Mouse (Mus musculus) kidney, embryonic 14.5 days (tissue): ENCODE measurements around the gene Trub1. TPM values are rescaled to one million over a fixed set of nuclear protein-coding genes. Genes with fewer than 3 reads are reported as not detected.

Experiments used
- ATAC-seq: fragments of 200-750 bp; cut with Nextera tagmentation; 2 replicates; pipeline ENCODE4 v1.8.0; 2017; ENCODE audit warnings: moderate number of reproducible peaks, mild to moderate bottlenecking, moderate TSS enrichment, moderate library complexity; ENCODE audit not compliant: low FRiP score, low TSS enrichment
- H3K27ac ChIP-seq: fragments of 300-500 bp; sonication (generic); 2 replicates; pipeline ENCODE4 v1.5.1; 2014; ENCODE audit warnings: low read depth, mild to moderate bottlenecking, low read length, moderate library complexity, mixed read lengths
- H3K27me3 ChIP-seq: fragments of 300-500 bp; sonication (generic); 2 replicates; pipeline ENCODE4 v1.6.1; 2014; ENCODE audit warnings: mild to moderate bottlenecking, low read length; ENCODE audit not compliant: control insufficient read depth, insufficient read depth
- H3K36me3 ChIP-seq: fragments of 300-500 bp; sonication (generic); 2 replicates; pipeline ENCODE4 v1.6.1; 2014; ENCODE audit warnings: low read length, mixed read lengths; ENCODE audit not compliant: control insufficient read depth, insufficient read depth
- H3K4me1 ChIP-seq: fragments of 300-500 bp; sonication (generic); 2 replicates; pipeline ENCODE4 v1.6.1; 2014; ENCODE audit warnings: low read length, mixed read lengths; ENCODE audit not compliant: control insufficient read depth, insufficient read depth
- H3K4me2 ChIP-seq: fragments of 300-500 bp; sonication (generic); replicated peaks from 2 replicates; pipeline ENCODE4 v1.6.1; 2014; ENCODE audit warnings: low read depth, mild to moderate bottlenecking, low read length
- H3K4me3 ChIP-seq: fragments of 300-500 bp; sonication (generic); 2 replicates; pipeline ENCODE4 v1.5.1; 2014; ENCODE audit warnings: mild to moderate bottlenecking, low read length
- H3K9ac ChIP-seq: fragments of 300-500 bp; sonication (generic); 2 replicates; pipeline ENCODE4 v1.6.1; 2014; ENCODE audit warnings: low read depth, mild to moderate bottlenecking, low read length, moderate library complexity
- H3K9me3 ChIP-seq: fragments of 300-500 bp; sonication (generic); 2 replicates; pipeline ENCODE4 v1.6.1; 2016; ENCODE audit warnings: low read length; ENCODE audit not compliant: control insufficient read depth
- WGBS: fragments of 180-500 bp; shearing (Covaris S2); extraction: QIAGEN DNeasy Blood & Tissue Kit; methylation state at CpG from one replicate; pipeline ENCODE4 v1.1.7; 2014; 5-methylcytosine and 5-hydroxymethylcytosine counted together
- polyA plus RNA-seq: library from polyadenylated mRNA; unstranded; fragments of >200 nt; fragmentation: Nextera tagmentation; extraction: Ambion mirVana; gene quantifications from 2 replicates; pipeline ENCODE4 v1.2.1, GENCODE M21; 2014

Gene Trub1
- polyA plus RNA-seq, 1 experiment from 2014 or later = 33.9 TPM

GRCm38 (mm10) chr19:57417800-57418580, 34.7 kb upstream of the Trub1 start:
- Histone ChIP-seq H3K9me3 (no peaks in the 10 kb centered on the region), H3K4me2 (peak overlapping the region; percentile 34), H3K36me3 (no peaks in the 10 kb centered on the region), H3K4me3 (peak overlapping the region; percentile 14; the same call in 1 of the 2 replicates), H3K27ac (no peak overlapping the region), H3K9ac (no peak overlapping the region), H3K4me1 (peaks cover 10% of the 10 kb centered on the region; the same call in 1 of the 2 replicates), H3K27me3 (0 out of 2 replicates have a peak, but pooled peaks cover 3% of the 10 kb centered on the region)
- ATAC-seq = peak; percentile 85
- 20% methylated on average over 17 of the region's 17 CpGs for WGBS

GRCm38 (mm10) chr19:57423402-57423801, 29.3 kb upstream of the Trub1 start:
- peaks cover 15% of the 10 kb centered on the region; the same call in 1 of the 2 replicates for H3K4me1 ChIP-seq
- ATAC-seq = no peak
- no peak overlapping the region for H3K4me3 ChIP-seq
- H3K4me2 ChIP-seq = 0 out of 2 replicates have a peak overlapping the region, but pooled peaks have one; percentile 0
- H3K9ac ChIP-seq = no peak overlapping the region
- H3K36me3 ChIP-seq = no peaks in the 10 kb centered on the region
- H3K9me3 ChIP-seq = no peaks in the 10 kb centered on the region
- H3K27me3 ChIP-seq = 0 out of 2 replicates have a peak, but pooled peaks cover 3% of the 10 kb centered on the region
- WGBS = 16% methylated on average over 3 of the region's 3 CpGs
- peak overlapping the region; percentile 47; the same call in 1 of the 2 replicates for H3K27ac ChIP-seq

DNA sequence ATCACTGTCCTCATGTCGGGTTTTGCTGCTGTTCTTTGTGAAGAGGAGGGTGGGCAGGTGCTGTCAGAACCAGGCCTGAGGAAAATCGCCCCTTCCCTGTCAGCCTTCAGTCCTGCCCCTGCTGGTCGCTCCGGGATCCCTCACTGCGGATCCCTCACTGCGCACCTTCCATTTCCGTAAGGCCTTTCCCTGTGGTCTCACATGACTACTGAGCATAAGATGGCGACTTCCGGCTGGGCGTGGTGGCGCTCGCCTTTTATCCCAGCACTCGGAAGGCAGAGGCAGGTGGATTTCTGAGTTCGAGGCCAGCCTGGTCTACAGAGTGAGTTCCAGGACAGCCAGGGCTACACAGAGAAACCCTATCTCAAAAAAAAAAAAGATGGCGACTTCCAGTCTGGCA, 27.4 kb upstream of the Trub1 start:
- Histone ChIP-seq H3K4me2 (no peak overlapping the region), H3K27ac (no peak overlapping the region), H3K27me3 (0 out of 2 replicates have a peak, but pooled peaks cover 3% of the 10 kb centered on the region), H3K36me3 (no peaks in the 10 kb centered on the region), H3K9ac (no peak overlapping the region), H3K4me3 (no peak overlapping the region), H3K4me1 (peaks cover 15% of the 10 kb centered on the region; the same call in 1 of the 2 replicates), H3K9me3 (no peaks in the 10 kb centered on the region)
- 95% methylated on average over 15 of the region's 15 CpGs for WGBS
- 0 out of 2 replicates have a peak, but pooled peaks have one; percentile 37 for ATAC-seq

DNA sequence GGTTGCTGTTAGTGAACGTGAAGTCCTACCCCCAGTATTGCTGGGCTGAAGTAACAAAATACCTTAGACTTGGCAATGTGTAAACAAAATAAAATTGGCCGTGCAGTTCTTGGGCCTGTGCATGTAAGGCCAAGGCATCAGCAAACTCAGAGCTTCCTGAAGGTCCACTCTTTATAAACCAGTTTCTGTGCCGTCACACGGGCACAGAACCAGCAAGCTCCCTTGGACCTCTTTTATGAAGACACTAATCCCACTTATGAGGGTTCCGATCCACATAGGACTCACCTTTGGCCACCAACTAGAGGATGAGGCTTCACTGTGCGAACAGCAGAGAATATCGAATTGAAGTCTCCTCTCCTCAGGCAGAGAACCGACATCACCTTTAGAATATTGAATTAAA, 25.9 kb upstream of the Trub1 start:
- ATAC-seq = no peak
- Histone ChIP-seq H3K36me3 (no peaks in the 10 kb centered on the region), H3K4me1 (peaks cover 10% of the 10 kb centered on the region), H3K4me3 (no peak overlapping the region), H3K4me2 (no peak overlapping the region), H3K27me3 (0 out of 2 replicates have a peak, but pooled peaks cover 3% of the 10 kb centered on the region), H3K27ac (no peak overlapping the region), H3K9me3 (no peaks in the 10 kb centered on the region), H3K9ac (no peak overlapping the region)
- 89% methylated on average over 8 of the region's 8 CpGs for WGBS

DNA sequence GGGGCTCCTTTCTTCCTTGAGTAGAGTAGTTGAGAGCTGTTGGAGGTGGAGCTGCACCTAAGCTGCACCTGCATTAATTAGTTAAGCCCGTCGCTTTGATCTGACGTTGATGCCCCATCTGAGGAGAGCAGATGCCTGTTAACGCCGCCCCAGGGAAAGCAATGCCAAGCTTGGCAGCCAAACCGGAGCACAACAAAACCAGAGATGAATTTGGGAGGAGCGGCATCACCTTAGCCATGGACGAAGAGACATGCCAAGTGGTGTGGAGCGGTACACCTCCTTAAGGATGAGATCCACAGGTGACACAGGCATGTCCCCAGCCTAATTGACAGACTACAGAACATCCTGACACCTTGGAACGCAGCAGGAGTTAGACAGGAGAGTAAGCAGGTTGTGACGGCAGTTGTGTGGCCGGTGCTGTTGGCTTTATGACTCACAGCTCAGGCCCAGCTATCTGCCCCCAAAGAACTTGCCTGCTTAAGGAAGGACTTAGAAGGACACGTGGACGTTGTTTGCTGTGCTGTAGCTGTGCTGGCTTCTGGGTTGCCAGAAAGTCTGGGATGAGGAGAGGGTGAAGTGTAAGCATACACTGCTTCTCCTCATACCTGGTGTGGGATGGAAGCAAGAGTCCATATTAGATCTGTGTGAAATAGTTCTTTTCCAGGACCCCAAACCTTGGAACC, 24.8 kb upstream of the Trub1 start:
- no peak overlapping the region for H3K4me3 ChIP-seq
- no peaks in the 10 kb centered on the region for H3K27me3 ChIP-seq
- H3K4me2 ChIP-seq = no peak overlapping the region
- no peaks in the 10 kb centered on the region for H3K9me3 ChIP-seq
- no peak for ATAC-seq
- no peak overlapping the region for H3K27ac ChIP-seq
- no peaks in the 10 kb centered on the region for H3K36me3 ChIP-seq
- H3K4me1 ChIP-seq = peaks cover 7% of the 10 kb centered on the region
- no peak overlapping the region for H3K9ac ChIP-seq
- WGBS = 76% methylated on average over 14 of the region's 14 CpGs

DNA sequence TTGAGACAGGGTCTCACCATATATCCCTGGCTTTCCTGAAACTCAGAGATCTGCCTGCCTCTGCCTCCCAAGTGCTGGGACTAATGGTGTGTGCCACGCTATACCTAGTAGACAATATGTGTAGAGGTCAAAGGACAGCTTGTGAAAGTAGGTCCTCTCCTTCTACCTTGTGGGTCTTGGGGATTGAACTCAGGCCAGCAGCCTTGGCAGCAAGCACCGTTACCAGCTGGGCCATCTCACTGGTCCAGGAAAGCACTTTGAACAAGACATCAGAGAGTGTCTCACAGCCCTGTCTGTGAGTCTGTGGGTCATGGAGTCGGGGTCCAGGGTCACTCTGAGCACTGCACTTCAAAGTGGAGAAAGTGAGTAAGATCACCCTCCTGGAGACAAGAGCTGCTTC, 24.1 kb upstream of the Trub1 start:
- no peaks in the 10 kb centered on the region for H3K9me3 ChIP-seq
- WGBS = 74% methylated on average over 3 of the region's 3 CpGs
- H3K36me3 ChIP-seq = no peaks in the 10 kb centered on the region
- peaks cover 3% of the 10 kb centered on the region; the same call in 1 of the 2 replicates for H3K4me1 ChIP-seq
- no peak overlapping the region for H3K4me2 ChIP-seq
- H3K4me3 ChIP-seq = no peak overlapping the region
- H3K27me3 ChIP-seq = no peaks in the 10 kb centered on the region
- no peak overlapping the region for H3K9ac ChIP-seq
- no peak overlapping the region for H3K27ac ChIP-seq
- ATAC-seq = no peak

- 76% methylated on average over 6 of the region's 6 CpGs for WGBS
- H3K9ac ChIP-seq = no peak overlapping the region
- no peaks in the 10 kb centered on the region for H3K9me3 ChIP-seq
- H3K4me3 ChIP-seq = no peak overlapping the region
- no peak for ATAC-seq
- no peaks in the 10 kb centered on the region for H3K27me3 ChIP-seq
- no peaks in the 10 kb centered on the region; the same call in 1 of the 2 replicates for H3K4me1 ChIP-seq
- no peak overlapping the region for H3K4me2 ChIP-seq
- H3K27ac ChIP-seq = no peak overlapping the region
- H3K36me3 ChIP-seq = no peaks in the 10 kb centered on the region
Observed at GRCm38 (mm10) chr19:57429926-57430325, 22.8 kb upstream of the Trub1 start.

GRCm38 (mm10) chr19:57431476-57431875, 21.2 kb upstream of the Trub1 start:
- H3K9ac ChIP-seq = no peak overlapping the region
- H3K36me3 ChIP-seq = no peaks in the 10 kb centered on the region
- WGBS = 39% methylated on average over 6 of the region's 6 CpGs
- H3K4me2 ChIP-seq = no peak overlapping the region
- H3K27ac ChIP-seq = no peak overlapping the region
- H3K4me3 ChIP-seq = no peak overlapping the region
- H3K4me1 ChIP-seq = no peaks in the 10 kb centered on the region; the same call in 1 of the 2 replicates
- H3K9me3 ChIP-seq = no peaks in the 10 kb centered on the region
- no peaks in the 10 kb centered on the region for H3K27me3 ChIP-seq
- ATAC-seq = no peak

DNA sequence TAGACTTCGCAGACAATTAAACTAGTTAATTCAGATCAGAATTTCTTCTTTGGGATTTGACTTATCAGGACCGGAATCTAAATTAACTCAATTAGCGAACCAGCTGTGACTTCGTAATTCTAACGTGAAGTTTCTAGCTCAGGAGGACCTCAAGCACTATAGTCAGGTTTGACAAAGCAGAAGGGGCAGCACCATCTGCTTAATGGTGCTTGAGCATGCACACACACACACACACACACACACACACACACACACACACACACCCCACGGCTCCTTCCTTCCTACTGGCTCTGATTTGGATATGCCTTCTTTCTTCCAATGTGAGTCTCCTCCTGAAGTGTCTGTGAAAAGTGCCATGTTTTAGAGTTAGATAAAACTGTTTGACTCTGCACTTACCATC, 18.7 kb upstream of the Trub1 start:
- Histone ChIP-seq H3K27ac (no peak overlapping the region), H3K4me3 (no peak overlapping the region), H3K9me3 (no peaks in the 10 kb centered on the region), H3K4me1 (no peaks in the 10 kb centered on the region; the same call in 1 of the 2 replicates), H3K36me3 (no peaks in the 10 kb centered on the region), H3K9ac (no peak overlapping the region), H3K4me2 (no peak overlapping the region), H3K27me3 (no peaks in the 10 kb centered on the region)
- no peak for ATAC-seq
- WGBS = 66% methylated on average over 6 of the region's 6 CpGs
